Mouse (Mus musculus) MEL (cell line): Measurements from ENCODE around the gene Ldoc1. TPM values are rescaled to one million over a fixed set of nuclear protein-coding genes. Genes with fewer than 3 reads are reported as not detected.

Experiments
- DNase-seq: peaks from one replicate; pipeline ENCODE4 v3.0.0; 2011; ENCODE audit warnings: low read depth, low spot score
- H3K27ac ChIP-seq: 2 replicates; pipeline ENCODE4 v1.5.1; 2012; ENCODE audit warnings: low read depth, mild to moderate bottlenecking, control low read depth, low read length, moderate library complexity; ENCODE audit not compliant: control insufficient read depth
- H3K27me3 ChIP-seq, 2 experiments: fragments of 150-350 bp in 1 of 2; sonication (generic) in 1 of 2; 2 replicates each; pipeline ENCODE4 v1.6.1; 2012; ENCODE audit warnings: low read length in 2 of 2, mild to moderate bottlenecking in 2 of 2, improper control_type of control experiment in 1 of 2, moderate library complexity in 1 of 2; ENCODE audit not compliant: insufficient read depth in 2 of 2, control insufficient read depth in 1 of 2
- H3K36me3 ChIP-seq, 2 experiments: 2 replicates each; pipeline ENCODE4 v1.6.1; 2012 to 2014; ENCODE audit warnings: low read length in 2 of 2, improper control_type of control experiment in 1 of 2, inconsistent platforms in 1 of 2, mild to moderate bottlenecking in 1 of 2; ENCODE audit not compliant: insufficient read depth in 2 of 2, control insufficient read depth in 1 of 2
- H3K4me1 ChIP-seq, 2 experiments: fragments of 150-350 bp in 1 of 2; sonication (generic) in 1 of 2; 2 replicates each; pipeline ENCODE4 v1.6.1; 2012; ENCODE audit warnings: low read length in 2 of 2, improper control_type of control experiment in 1 of 2, mild to moderate bottlenecking in 1 of 2; ENCODE audit not compliant: insufficient read depth in 2 of 2, control insufficient read depth in 1 of 2
- H3K4me3 ChIP-seq, 2 experiments: fragments of 150-350 bp in 1 of 2; sonication (generic) in 1 of 2; 2 replicates each; pipeline ENCODE4 v1.5.1; 2012; ENCODE audit warnings: low read depth in 2 of 2, low read length in 2 of 2, mild to moderate bottlenecking in 2 of 2, moderate library complexity in 2 of 2, control low read depth in 1 of 2, improper control_type of control experiment in 1 of 2; ENCODE audit not compliant: control insufficient read depth in 1 of 2, insufficient read depth in 1 of 2
- H3K79me2 ChIP-seq: 2 replicates; pipeline ENCODE4 v1.6.1; 2012; ENCODE audit warnings: mild to moderate bottlenecking, low read length, moderate library complexity; ENCODE audit not compliant: control insufficient read depth, poor library complexity, insufficient read depth
- H3K9ac ChIP-seq: 2 replicates; pipeline ENCODE4 v1.6.1; 2012; ENCODE audit warnings: low read depth, mild to moderate bottlenecking, control low read depth, low read length, moderate library complexity; ENCODE audit not compliant: control insufficient read depth, poor library complexity, severe bottlenecking
- H3K9me3 ChIP-seq: fragments of 150-350 bp; sonication (generic); replicated peaks from 2 replicates; pipeline ENCODE4 v1.6.1; 2012; ENCODE audit warnings: mild to moderate bottlenecking, low read length, improper control_type of control experiment, moderate library complexity; ENCODE audit not compliant: insufficient read depth
- CHD1 ChIP-seq: IDR thresholded peaks from 2 replicates; pipeline ENCODE4 v1.6.1; 2012; ENCODE audit warnings: low read depth, mild to moderate bottlenecking, inconsistent platforms, low read length, improper control_type of control experiment
- EP300 ChIP-seq, 2 experiments: IDR thresholded peaks; 2 replicates each; pipeline ENCODE4 v1.6.1; 2011; ENCODE audit warnings: improper control_type of control experiment in 2 of 2, low read length in 2 of 2, low read depth in 1 of 2, mild to moderate bottlenecking in 1 of 2
- ETS1 ChIP-seq: IDR thresholded peaks from 2 replicates; pipeline ENCODE4 v1.6.1; 2012; ENCODE audit warnings: low read depth, mild to moderate bottlenecking, inconsistent platforms, low read length, improper control_type of control experiment, moderate library complexity
- GATA1 ChIP-seq: IDR thresholded peaks from 2 replicates; pipeline ENCODE4 v1.6.1; 2011; ENCODE audit warnings: low read depth, low read length, improper control_type of control experiment
- HCFC1 ChIP-seq: IDR thresholded peaks from 2 replicates; pipeline ENCODE4 v1.6.1; 2012; ENCODE audit warnings: low read depth, mild to moderate bottlenecking, inconsistent platforms, low read length, improper control_type of control experiment, moderate library complexity
- KAT2A ChIP-seq: conservative IDR thresholded peaks from 2 replicates; pipeline ENCODE4 v1.6.1; 2012; ENCODE audit warnings: low read depth, low read length, improper control_type of control experiment, inconsistent platforms
- MAX ChIP-seq: IDR thresholded peaks from 2 replicates; pipeline ENCODE4 v1.6.1; 2011; ENCODE audit warnings: low read length, improper control_type of control experiment
- MAZ ChIP-seq: IDR thresholded peaks from 2 replicates; pipeline ENCODE4 v1.6.1; 2012; ENCODE audit warnings: low read depth, mild to moderate bottlenecking, inconsistent platforms, low read length, improper control_type of control experiment
- MEF2A ChIP-seq: IDR thresholded peaks from 2 replicates; pipeline ENCODE4 v1.6.1; 2014; ENCODE audit warnings: low read depth, mild to moderate bottlenecking, inconsistent platforms, low read length, improper control_type of control experiment; ENCODE audit not compliant: poor library complexity, insufficient replicate concordance, severe bottlenecking; ENCODE audit errors: extremely low read depth
- MXI1 ChIP-seq: IDR thresholded peaks from 2 replicates; pipeline ENCODE4 v1.6.1; 2011; ENCODE audit warnings: mild to moderate bottlenecking, low read depth, low read length, improper control_type of control experiment
- MYB ChIP-seq: IDR thresholded peaks from 2 replicates; pipeline ENCODE4 v1.6.1; 2011; ENCODE audit warnings: mild to moderate bottlenecking, low read depth, low read length, improper control_type of control experiment
- POLR2AphosphoS2 ChIP-seq: IDR thresholded peaks from 2 replicates; pipeline ENCODE4 v1.6.1; 2011; ENCODE audit warnings: low read length, improper control_type of control experiment
- RCOR1 ChIP-seq: IDR thresholded peaks from 2 replicates; pipeline ENCODE4 v1.6.1; 2012; ENCODE audit warnings: low read depth, mild to moderate bottlenecking, inconsistent platforms, low read length, improper control_type of control experiment
- TAL1 ChIP-seq: IDR thresholded peaks from 2 replicates; pipeline ENCODE4 v1.6.1; 2012; ENCODE audit warnings: mild to moderate bottlenecking, inconsistent platforms, low read length, moderate library complexity, mixed read lengths
- ZC3H11A ChIP-seq: IDR thresholded peaks from 2 replicates; pipeline ENCODE4 v1.6.1; 2012; ENCODE audit warnings: low read depth, mild to moderate bottlenecking, inconsistent platforms, low read length, improper control_type of control experiment
- ZMIZ1 ChIP-seq: IDR thresholded peaks from 2 replicates; pipeline ENCODE4 v1.6.1; 2012; ENCODE audit warnings: low read depth, mild to moderate bottlenecking, inconsistent platforms, low read length, improper control_type of control experiment, moderate library complexity
- polyA plus RNA-seq, 2 experiments: library from polyadenylated mRNA; stranded (reverse) in 1 of 2; unstranded in 1 of 2; fragments of >175 nt in 1 of 2; fragments of >200 nt in 1 of 2; gene quantifications; 2 replicates each; pipeline versions ENCODE4 v1.2.1 to v1.2.4; 2012; ENCODE audit warnings: low replicate concordance in 2 of 2, low read depth in 1 of 2; ENCODE audit not compliant: insufficient read length in 2 of 2, insufficient read depth in 1 of 2, missing spikeins in 1 of 2
- total RNA-seq: library from RNA; depleted of rRNA; stranded (reverse); fragments of 300-350 nt; gene quantifications from 2 replicates; pipeline ENCODE4 v1.2.3, GENCODE M21; 2012; rRNA removed

The Ldoc1 gene
- total RNA-seq, result not detected in 2 replicates
- not detected for polyA plus RNA-seq

DNA sequence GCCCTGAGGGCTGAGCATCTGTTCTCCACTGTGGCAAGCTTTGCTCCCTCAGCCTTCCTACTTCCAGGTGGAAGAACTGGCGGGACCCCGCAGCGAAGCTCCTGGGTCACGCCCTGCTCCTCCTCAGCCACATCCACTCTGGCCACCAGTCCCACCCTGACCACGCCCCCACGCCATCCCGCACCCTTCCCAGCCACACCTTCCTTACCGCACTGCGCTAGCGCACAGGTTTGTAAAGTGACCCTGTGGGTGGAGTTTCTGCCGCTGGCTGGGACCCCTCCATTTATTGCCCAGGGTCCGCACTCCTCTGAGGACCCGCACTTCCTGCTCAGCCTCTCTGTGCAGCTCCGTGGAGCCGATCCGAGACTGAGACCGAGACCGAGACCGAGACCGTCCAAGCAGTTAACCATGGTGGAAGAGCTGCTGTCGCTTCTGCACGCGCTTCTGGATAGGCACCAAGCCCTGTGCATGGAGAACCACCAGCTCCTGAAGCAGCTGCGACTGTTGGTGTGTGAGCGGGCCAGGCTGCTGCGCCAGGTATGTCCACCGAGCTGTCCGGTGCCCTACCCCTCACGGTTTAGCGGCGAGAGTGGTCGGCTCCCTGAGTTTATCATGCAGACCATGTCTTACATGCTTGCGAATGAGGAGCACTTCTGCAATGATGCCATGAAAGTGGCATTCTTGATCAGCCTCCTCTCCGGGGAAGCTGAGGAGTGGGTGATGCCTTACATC, at the start of gene Ldoc1:
Gene Ldoc1, plus strand, starts transcription at position 196 of the 732 bp plus-strand sequence.
- DNase-seq, result no peak
- TF ChIP-seq ZC3H11A, result no peak
- TF ChIP-seq MAZ, result no peak
- no peak for TF ChIP-seq MXI1
- no peak for TF ChIP-seq ETS1
- TF ChIP-seq GATA1, result no peak
- no peak for TF ChIP-seq MEF2A
- no peak for TF ChIP-seq POLR2AphosphoS2
- TF ChIP-seq CHD1, result no peak
- TF ChIP-seq EP300 (IDR thresholded peaks at IDR 0.05; ENCODE audit: low read depth in 1 of 2, low read length in 2 of 2), result no peak
- TF ChIP-seq TAL1, result no peak
- TF ChIP-seq MAX, result no peak
- no peak for TF ChIP-seq HCFC1
- TF ChIP-seq RCOR1, result no peak
- no peak within 1 kb of the TSS for H3K9ac ChIP-seq
- no peaks in the 10 kb centered on the region for H3K27me3 ChIP-seq
- H3K27ac ChIP-seq, result no peak within 1 kb of the TSS
- no peaks in the 10 kb centered on the region for H3K9me3 ChIP-seq
- no peak within 1 kb of the TSS for H3K4me3 ChIP-seq
- no peaks in the 10 kb centered on the region for H3K79me2 ChIP-seq
- no peaks in the 10 kb centered on the region for H3K4me1 ChIP-seq
- H3K36me3 ChIP-seq, result no peaks in the 10 kb centered on the region

DNA sequence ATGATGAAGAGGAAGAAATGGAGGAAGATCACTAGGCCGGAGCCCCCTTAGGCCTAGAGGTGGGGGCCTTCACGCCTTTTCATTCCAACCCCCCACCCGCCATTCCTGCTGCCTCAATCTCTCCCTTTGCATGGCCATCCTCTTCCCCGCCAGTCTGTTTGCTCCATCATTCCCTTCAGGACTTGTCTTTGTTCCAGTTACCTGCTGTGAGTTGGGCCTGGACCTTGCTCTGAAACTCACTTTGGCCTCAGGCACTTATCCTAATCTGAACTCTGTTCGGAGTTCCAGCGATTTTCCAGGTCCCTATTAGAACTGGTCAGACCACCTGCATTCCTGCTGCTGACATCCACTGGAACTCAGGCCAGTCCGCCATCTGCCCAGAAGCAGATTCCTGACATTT, 834 bp downstream of the Ldoc1 start:
- DNase-seq, result no peak
- Histone ChIP-seq H3K4me1 (no peaks in the 10 kb centered on the region), H3K4me3 (no peak overlapping the region), H3K27ac (no peak overlapping the region), H3K9me3 (no peaks in the 10 kb centered on the region), H3K79me2 (no peaks in the 10 kb centered on the region)
- no peak for TF ChIP-seq CHD1
- TF ChIP-seq MEF2A, result no peak
- no peak for TF ChIP-seq KAT2A
- TF ChIP-seq ZC3H11A, result no peak
- TF ChIP-seq ETS1, result no peak
- no peak for TF ChIP-seq POLR2AphosphoS2
- no peak for TF ChIP-seq MYB
- no peak for TF ChIP-seq ZMIZ1
- TF ChIP-seq, all 39 proteins: peak for 0
- no peaks in the 10 kb centered on the region for H3K36me3 ChIP-seq
- no peaks in the 10 kb centered on the region for H3K27me3 ChIP-seq
- no peak overlapping the region for H3K9ac ChIP-seq
